Mouse (Mus musculus): ENCODE results near the gene Cdt1. TPM values are rescaled to one million over a fixed set of nuclear protein-coding genes. Genes with fewer than 3 reads are reported as not detected.

Cdt1 gene
- polyA plus RNA-seq, 1 experiment from 2014 or later, result 59.6 TPM

GRCm38 (mm10) chr8:122526526-122527170, 41.2 kb upstream of the Cdt1 start:
- no peaks in the 10 kb centered on the region for H3K27me3 ChIP-seq (ENCODE audit: control insufficient read depth, insufficient read depth, low read length)
- ATAC-seq (replicated peaks; ENCODE audit: low FRiP score) (no peak), DNase-seq (ENCODE audit: low spot score) (no peak)
- 78% methylated on average over 7 of the region's 7 CpGs for WGBS
- H3K4me1 ChIP-seq (replicated peaks; ENCODE audit: control insufficient read depth, insufficient read depth, low read length), result peaks cover 16% of the 10 kb centered on the region
- H3K9ac ChIP-seq (ENCODE audit: low read length), result no peak overlapping the region
- H3K4me2 ChIP-seq (ENCODE audit: low read depth, low read length, severe bottlenecking), result no peak overlapping the region
- H3K27ac ChIP-seq (ENCODE audit: low read depth, low read length), result no peak overlapping the region
- H3K4me3 ChIP-seq (ENCODE audit: low read depth, low read length), result no peak overlapping the region
- no peaks in the 10 kb centered on the region for H3K9me3 ChIP-seq (ENCODE audit: control insufficient read depth, low read length)
- no peaks in the 10 kb centered on the region for H3K36me3 ChIP-seq (ENCODE audit: control insufficient read depth, insufficient read depth, low read length)

GRCm38 (mm10) chr8:122527937-122528336, 39.9 kb upstream of the Cdt1 start:
- H3K9ac ChIP-seq (ENCODE audit: low read length), result no peak overlapping the region
- no peak for DNase-seq (ENCODE audit: low spot score)
- H3K4me3 ChIP-seq (ENCODE audit: low read depth, low read length), result no peak overlapping the region
- H3K9me3 ChIP-seq (ENCODE audit: control insufficient read depth, low read length), result no peaks in the 10 kb centered on the region
- H3K27ac ChIP-seq (ENCODE audit: low read depth, low read length), result no peak overlapping the region
- ATAC-seq (replicated peaks; ENCODE audit: low FRiP score), result no peak
- 94% methylated on average over 3 of the region's 3 CpGs for WGBS
- H3K27me3 ChIP-seq (ENCODE audit: control insufficient read depth, insufficient read depth, low read length), result no peaks in the 10 kb centered on the region
- peaks cover 15% of the 10 kb centered on the region for H3K4me1 ChIP-seq (replicated peaks; ENCODE audit: control insufficient read depth, insufficient read depth, low read length)
- no peak overlapping the region for H3K4me2 ChIP-seq (ENCODE audit: low read depth, low read length, severe bottlenecking)
- H3K36me3 ChIP-seq (ENCODE audit: control insufficient read depth, insufficient read depth, low read length), result no peaks in the 10 kb centered on the region

GRCm38 (mm10) chr8:122529159-122529558, 38.7 kb upstream of the Cdt1 start:
- Histone ChIP-seq H3K9ac (ENCODE audit: low read length) (no peak overlapping the region), H3K27ac (ENCODE audit: low read depth, low read length) (no peak overlapping the region), H3K4me3 (ENCODE audit: low read depth, low read length) (no peak overlapping the region), H3K4me2 (ENCODE audit: low read depth, low read length, severe bottlenecking) (no peak overlapping the region), H3K36me3 (ENCODE audit: control insufficient read depth, insufficient read depth, low read length) (no peaks in the 10 kb centered on the region), H3K27me3 (ENCODE audit: control insufficient read depth, insufficient read depth, low read length) (no peaks in the 10 kb centered on the region), H3K4me1 (replicated peaks; ENCODE audit: control insufficient read depth, insufficient read depth, low read length) (peaks cover 6% of the 10 kb centered on the region; the same call in 1 of the 2 replicates), H3K9me3 (ENCODE audit: control insufficient read depth, low read length) (no peaks in the 10 kb centered on the region)
- DNase-seq (ENCODE audit: low spot score) (no peak), ATAC-seq (replicated peaks; ENCODE audit: low FRiP score) (no peak)
- 91% methylated on average over 4 of the region's 4 CpGs for WGBS

- H3K27ac ChIP-seq (ENCODE audit: low read depth, low read length), result no peak overlapping the region
- no peaks in the 10 kb centered on the region for H3K4me1 ChIP-seq (replicated peaks; ENCODE audit: control insufficient read depth, insufficient read depth, low read length)
- H3K36me3 ChIP-seq (ENCODE audit: control insufficient read depth, insufficient read depth, low read length), result no peaks in the 10 kb centered on the region
- H3K9me3 ChIP-seq (ENCODE audit: control insufficient read depth, low read length), result no peaks in the 10 kb centered on the region
- no peaks in the 10 kb centered on the region for H3K27me3 ChIP-seq (ENCODE audit: control insufficient read depth, insufficient read depth, low read length)
- WGBS, result 91% methylated on average over 8 of the region's 8 CpGs
- no peak overlapping the region for H3K4me3 ChIP-seq (ENCODE audit: low read depth, low read length)
- H3K4me2 ChIP-seq (ENCODE audit: low read depth, low read length, severe bottlenecking), result no peak overlapping the region
- no peak for DNase-seq (ENCODE audit: low spot score)
- no peak for ATAC-seq (replicated peaks; ENCODE audit: low FRiP score)
- H3K9ac ChIP-seq (ENCODE audit: low read length), result no peak overlapping the region
These were observed 36.5 kb upstream of the Cdt1 start for GRCm38 (mm10) chr8:122531312-122531711.

- DNase-seq (ENCODE audit: low spot score), result no peak
- Histone ChIP-seq H3K4me1 (replicated peaks; ENCODE audit: control insufficient read depth, insufficient read depth, low read length) (no peaks in the 10 kb centered on the region), H3K27me3 (ENCODE audit: control insufficient read depth, insufficient read depth, low read length) (no peaks in the 10 kb centered on the region), H3K36me3 (ENCODE audit: control insufficient read depth, insufficient read depth, low read length) (no peaks in the 10 kb centered on the region), H3K27ac (ENCODE audit: low read depth, low read length) (no peak overlapping the region), H3K4me2 (ENCODE audit: low read depth, low read length, severe bottlenecking) (no peak overlapping the region), H3K4me3 (ENCODE audit: low read depth, low read length) (no peak overlapping the region), H3K9me3 (ENCODE audit: control insufficient read depth, low read length) (no peaks in the 10 kb centered on the region), H3K9ac (ENCODE audit: low read length) (no peak overlapping the region)
- WGBS, result 75% methylated on average over 6 of the region's 6 CpGs
- ATAC-seq (replicated peaks; ENCODE audit: low FRiP score), result no peak
These were observed 30.8 kb upstream of the Cdt1 start for GRCm38 (mm10) chr8:122537033-122537432.

GRCm38 (mm10) chr8:122537812-122538211, 30.0 kb upstream of the Cdt1 start:
- ATAC-seq (replicated peaks; ENCODE audit: low FRiP score), result no peak
- no peaks in the 10 kb centered on the region for H3K9me3 ChIP-seq (ENCODE audit: control insufficient read depth, low read length)
- H3K27ac ChIP-seq (ENCODE audit: low read depth, low read length), result no peak overlapping the region
- H3K9ac ChIP-seq (ENCODE audit: low read length), result no peak overlapping the region
- no peaks in the 10 kb centered on the region for H3K4me1 ChIP-seq (replicated peaks; ENCODE audit: control insufficient read depth, insufficient read depth, low read length)
- H3K4me2 ChIP-seq (ENCODE audit: low read depth, low read length, severe bottlenecking), result no peak overlapping the region
- DNase-seq (ENCODE audit: low spot score), result no peak
- H3K36me3 ChIP-seq (ENCODE audit: control insufficient read depth, insufficient read depth, low read length), result no peaks in the 10 kb centered on the region
- H3K4me3 ChIP-seq (ENCODE audit: low read depth, low read length), result no peak overlapping the region
- 90% methylated on average over 2 of the region's 2 CpGs for WGBS
- no peaks in the 10 kb centered on the region for H3K27me3 ChIP-seq (ENCODE audit: control insufficient read depth, insufficient read depth, low read length)

- Histone ChIP-seq H3K4me1 (replicated peaks; ENCODE audit: control insufficient read depth, insufficient read depth, low read length) (no peaks in the 10 kb centered on the region), H3K36me3 (ENCODE audit: control insufficient read depth, insufficient read depth, low read length) (no peaks in the 10 kb centered on the region), H3K9me3 (ENCODE audit: control insufficient read depth, low read length) (no peaks in the 10 kb centered on the region), H3K4me2 (ENCODE audit: low read depth, low read length, severe bottlenecking) (no peak overlapping the region), H3K27ac (ENCODE audit: low read depth, low read length) (no peak overlapping the region), H3K4me3 (ENCODE audit: low read depth, low read length) (no peak overlapping the region), H3K27me3 (ENCODE audit: control insufficient read depth, insufficient read depth, low read length) (no peaks in the 10 kb centered on the region), H3K9ac (ENCODE audit: low read length) (no peak overlapping the region)
- 88% methylated on average over 9 of the region's 9 CpGs for WGBS
- ATAC-seq (replicated peaks; ENCODE audit: low FRiP score) (no peak), DNase-seq (ENCODE audit: low spot score) (no peak)
These were observed 29.3 kb upstream of the Cdt1 start for GRCm38 (mm10) chr8:122538310-122539076.

GRCm38 (mm10) chr8:122544138-122544537, 23.7 kb upstream of the Cdt1 start:
- Histone ChIP-seq H3K4me3 (ENCODE audit: low read depth, low read length) (no peak overlapping the region), H3K27ac (ENCODE audit: low read depth, low read length) (no peak overlapping the region), H3K4me1 (replicated peaks; ENCODE audit: control insufficient read depth, insufficient read depth, low read length) (no peaks in the 10 kb centered on the region), H3K4me2 (ENCODE audit: low read depth, low read length, severe bottlenecking) (no peak overlapping the region), H3K9ac (ENCODE audit: low read length) (no peak overlapping the region), H3K27me3 (ENCODE audit: control insufficient read depth, insufficient read depth, low read length) (peaks cover 2% of the 10 kb centered on the region; the same call in 1 of the 2 replicates), H3K9me3 (ENCODE audit: control insufficient read depth, low read length) (no peaks in the 10 kb centered on the region), H3K36me3 (ENCODE audit: control insufficient read depth, insufficient read depth, low read length) (no peaks in the 10 kb centered on the region)
- WGBS, result 96% methylated on average over 8 of the region's 8 CpGs
- DNase-seq (ENCODE audit: low spot score) (no peak), ATAC-seq (replicated peaks; ENCODE audit: low FRiP score) (no peak)

Data from forebrain, embryonic 11.5 days (tissue).